Mouse (Mus musculus): ENCODE results near the gene Pitx1. TPM values are rescaled to one million over a fixed set of nuclear protein-coding genes. Genes with fewer than 3 reads are reported as not detected.

Gene Pitx1
- polyA plus RNA-seq, 1 experiment from 2014 or later: 1.2 TPM

DNA sequence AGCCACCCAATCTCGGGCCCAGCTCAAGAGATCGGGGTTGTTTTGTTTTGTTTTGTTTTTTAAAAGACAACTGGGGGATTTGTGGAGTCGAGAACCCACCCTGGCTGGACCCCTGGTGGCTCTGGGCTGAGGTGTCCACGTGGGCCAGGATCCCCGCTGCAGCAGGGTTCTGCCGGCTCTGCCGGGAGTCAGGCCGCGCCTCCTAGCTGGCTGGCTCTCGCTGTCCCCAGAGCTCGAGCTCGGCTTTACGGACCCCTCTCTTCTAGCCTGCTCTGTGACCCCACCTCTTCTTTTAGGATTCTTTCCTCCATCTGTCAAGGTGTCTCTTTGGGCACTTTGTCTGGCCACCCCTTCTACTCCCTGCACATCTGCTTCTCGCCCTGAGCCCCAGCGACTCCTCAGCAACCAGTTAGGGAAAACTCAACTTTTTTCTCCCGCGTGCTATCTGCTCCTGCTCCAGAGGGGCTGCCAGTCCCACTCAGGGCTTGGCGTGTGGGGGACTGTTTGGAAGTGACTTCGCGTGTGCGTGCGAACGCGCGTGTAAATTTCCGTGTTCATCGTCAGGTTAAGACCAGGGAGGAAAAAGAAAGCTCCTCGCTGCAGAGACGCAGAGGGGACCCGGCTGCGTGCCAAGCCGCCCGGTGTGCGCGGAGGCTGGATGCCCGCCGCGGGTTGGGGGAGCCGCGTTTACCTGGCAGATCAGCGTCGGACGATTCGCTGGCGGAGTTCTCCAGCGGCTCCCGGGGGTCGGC, 5.7 kb downstream of the Pitx1 start:
- Histone ChIP-seq H3K4me3 (peak overlapping the region; percentile 29), H3K27me3 (peaks cover 95% of the 10 kb centered on the region), H3K4me2 (peak overlapping the region; percentile 51), H3K9me3 (no peaks in the 10 kb centered on the region), H3K36me3 (no peaks in the 10 kb centered on the region), H3K27ac (no peak overlapping the region), H3K9ac (no peak overlapping the region), H3K4me1 (peaks cover 33% of the 10 kb centered on the region)
- under 1% methylated on average over 48 of the region's 48 CpGs for WGBS
- ATAC-seq (ENCODE audit: borderline replicate concordance, extremely low read depth, low FRiP score, low TSS enrichment): no peak

DNA sequence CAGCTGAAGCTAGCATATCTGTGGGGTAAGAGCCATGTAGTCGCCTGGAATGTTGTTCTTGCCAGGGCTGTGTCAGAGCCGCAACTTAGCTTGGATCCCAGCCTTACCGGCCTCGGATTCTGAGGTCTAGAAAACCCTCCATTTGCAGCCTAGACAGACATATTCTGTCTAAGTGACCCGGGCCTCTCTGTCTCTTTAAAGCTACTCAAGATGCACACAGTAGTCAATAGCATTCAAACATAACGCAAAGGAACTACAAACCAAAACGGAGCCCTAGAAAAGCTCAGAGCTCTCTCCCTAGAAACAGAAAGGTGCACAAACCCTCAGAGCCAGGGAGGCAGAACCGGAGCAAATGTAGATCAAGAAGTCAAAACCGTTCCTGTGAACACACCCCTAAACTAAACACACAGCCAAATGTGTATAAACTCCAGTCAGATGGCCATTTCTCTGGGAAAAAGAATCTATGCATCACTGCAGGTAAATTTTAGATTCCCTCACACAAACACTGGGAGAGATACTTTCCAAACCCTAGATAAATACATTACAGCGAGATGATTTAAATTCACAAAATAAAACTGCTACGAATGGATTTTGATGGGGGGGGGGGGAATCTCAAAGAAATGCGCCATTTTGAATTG, 6.9 kb downstream of the Pitx1 start:
- peaks cover 34% of the 10 kb centered on the region for H3K4me1 ChIP-seq
- 15% methylated on average over 12 of the region's 12 CpGs for WGBS
- no peak overlapping the region for H3K4me3 ChIP-seq
- no peak overlapping the region for H3K27ac ChIP-seq
- no peak for ATAC-seq (ENCODE audit: borderline replicate concordance, extremely low read depth, low FRiP score, low TSS enrichment)
- H3K9me3 ChIP-seq: no peaks in the 10 kb centered on the region
- H3K4me2 ChIP-seq: no peak overlapping the region
- no peak overlapping the region for H3K9ac ChIP-seq
- H3K36me3 ChIP-seq: no peaks in the 10 kb centered on the region
- H3K27me3 ChIP-seq: peaks cover 95% of the 10 kb centered on the region

DNA sequence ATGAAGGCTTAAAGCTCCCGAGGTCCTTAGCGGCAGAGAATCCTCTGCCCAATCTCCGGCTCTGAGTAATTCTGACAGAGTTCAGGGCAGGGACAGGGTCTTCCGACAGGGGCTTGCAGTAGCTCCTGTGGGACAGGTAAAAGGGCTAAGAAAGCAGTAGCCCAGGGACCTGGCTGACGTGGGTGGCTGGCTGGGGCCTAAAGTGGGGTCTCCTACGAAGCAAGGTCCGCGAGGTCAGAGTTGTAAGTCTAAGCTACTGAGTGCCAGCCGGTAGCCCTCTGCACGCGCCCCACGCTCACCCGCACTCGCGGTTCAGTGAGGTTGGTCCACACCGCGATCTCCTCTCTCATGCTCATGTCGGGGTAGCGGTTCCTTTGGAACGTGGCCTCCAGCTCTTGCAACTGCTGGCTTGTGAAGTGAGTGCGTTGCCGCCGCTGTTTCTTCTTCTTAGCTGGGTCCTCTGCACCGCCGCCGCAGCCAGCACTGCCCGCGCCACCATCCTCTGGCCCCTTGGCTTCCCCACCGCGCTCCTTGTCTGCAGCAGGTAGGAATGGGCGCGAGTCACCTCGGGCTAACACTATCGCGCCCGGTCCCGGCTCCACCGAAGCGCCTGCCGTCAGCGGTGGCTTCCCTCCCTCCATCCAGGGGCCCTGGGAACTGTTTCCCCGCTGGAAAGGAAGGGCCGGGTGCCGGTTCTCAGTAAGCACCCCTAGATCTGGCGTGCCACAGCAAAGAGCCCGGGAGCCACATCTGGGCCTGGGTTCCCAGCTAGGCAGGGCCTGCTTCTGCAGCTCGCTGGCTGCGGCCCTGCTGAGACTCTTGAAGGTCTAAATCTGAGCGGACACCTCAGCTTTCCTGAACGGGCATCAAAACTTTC, 7.6 kb downstream of the Pitx1 start:
- Histone ChIP-seq H3K27ac (no peak overlapping the region), H3K4me3 (no peak overlapping the region), H3K9me3 (no peaks in the 10 kb centered on the region), H3K27me3 (peaks cover 95% of the 10 kb centered on the region), H3K4me1 (peaks cover 34% of the 10 kb centered on the region), H3K4me2 (no peak overlapping the region), H3K9ac (no peak overlapping the region), H3K36me3 (no peaks in the 10 kb centered on the region)
- ATAC-seq (ENCODE audit: borderline replicate concordance, extremely low read depth, low FRiP score, low TSS enrichment): no peak
- WGBS: 3% methylated on average over 50 of the region's 50 CpGs

DNA sequence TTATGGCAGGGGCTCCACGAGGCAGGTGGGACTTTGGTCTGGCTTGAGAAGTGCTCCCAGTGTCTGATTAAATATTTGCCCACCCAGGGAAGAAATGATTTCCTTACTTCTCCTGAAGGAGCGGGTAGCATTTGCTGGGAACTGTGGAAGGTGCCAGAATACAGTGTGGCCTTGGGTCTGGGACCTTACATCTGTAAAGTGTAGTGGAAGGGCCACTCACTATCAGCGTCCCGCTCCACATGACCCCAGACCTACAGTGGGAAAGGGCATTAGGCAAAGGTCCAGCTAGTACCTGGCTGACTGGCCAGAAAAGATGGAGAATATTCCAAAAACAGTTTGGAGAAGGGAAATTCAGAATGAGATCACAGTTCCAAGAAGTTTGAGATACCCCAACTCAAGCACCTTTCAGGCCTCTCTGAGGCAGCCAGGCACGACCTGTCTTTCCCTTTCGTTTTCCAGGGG, 8.3 kb downstream of the Pitx1 start:
- 9% methylated on average over 6 of the region's 6 CpGs for WGBS
- Histone ChIP-seq H3K36me3 (no peaks in the 10 kb centered on the region), H3K27me3 (peaks cover 95% of the 10 kb centered on the region), H3K27ac (no peak overlapping the region), H3K4me3 (no peak overlapping the region), H3K9me3 (no peaks in the 10 kb centered on the region), H3K4me2 (no peak overlapping the region), H3K9ac (no peak overlapping the region), H3K4me1 (peaks cover 34% of the 10 kb centered on the region)
- ATAC-seq (ENCODE audit: borderline replicate concordance, extremely low read depth, low FRiP score, low TSS enrichment): no peak

DNA sequence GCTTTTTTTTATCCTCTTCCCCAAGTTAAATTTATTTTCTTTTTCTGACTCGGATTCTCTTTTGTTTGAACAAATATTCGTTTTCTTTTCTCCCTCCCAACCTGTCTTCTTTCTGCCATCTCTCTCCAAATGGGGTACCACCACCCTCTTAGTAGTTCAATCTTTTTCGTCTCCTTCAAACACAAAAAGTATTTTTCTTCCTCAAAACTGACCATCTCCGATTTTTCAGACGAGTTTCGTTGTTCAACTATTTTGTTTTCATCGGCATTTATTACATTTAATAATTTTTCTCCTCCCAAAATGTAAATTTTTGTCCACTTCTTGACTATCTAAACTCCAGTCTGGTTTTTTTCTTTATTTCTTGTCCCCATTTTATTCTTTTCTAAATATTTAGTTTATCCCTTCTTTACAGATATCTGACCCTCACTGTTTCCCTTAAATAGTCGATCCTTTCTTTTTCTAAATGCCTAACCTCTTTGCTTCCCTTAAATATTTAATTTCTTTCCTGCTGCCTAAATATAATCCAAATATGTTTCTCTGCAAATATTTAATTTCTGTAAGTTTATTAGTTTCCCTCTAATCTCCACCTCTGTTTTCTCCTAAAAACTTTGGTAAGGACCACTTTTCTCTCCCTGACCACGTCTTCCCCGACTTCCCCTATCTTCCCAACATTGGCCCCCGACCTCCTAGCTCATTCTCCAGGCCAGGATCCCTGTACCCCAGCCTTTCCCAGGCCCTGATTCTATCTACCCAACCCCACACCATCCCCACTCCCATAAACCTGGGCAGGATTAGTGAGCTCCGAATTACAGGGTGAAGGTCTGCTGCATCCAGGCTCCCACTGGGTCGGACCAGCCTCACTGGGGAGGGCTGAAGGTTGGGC, 9.0 kb downstream of the Pitx1 start:
- Histone ChIP-seq H3K27ac (no peak overlapping the region), H3K27me3 (peaks cover 95% of the 10 kb centered on the region), H3K4me3 (no peak overlapping the region), H3K36me3 (no peaks in the 10 kb centered on the region), H3K9ac (no peak overlapping the region), H3K4me2 (no peak overlapping the region), H3K9me3 (no peaks in the 10 kb centered on the region), H3K4me1 (peaks cover 34% of the 10 kb centered on the region)
- WGBS: 6% methylated on average over 13 of the region's 13 CpGs
- ATAC-seq (ENCODE audit: borderline replicate concordance, extremely low read depth, low FRiP score, low TSS enrichment): no peak

DNA sequence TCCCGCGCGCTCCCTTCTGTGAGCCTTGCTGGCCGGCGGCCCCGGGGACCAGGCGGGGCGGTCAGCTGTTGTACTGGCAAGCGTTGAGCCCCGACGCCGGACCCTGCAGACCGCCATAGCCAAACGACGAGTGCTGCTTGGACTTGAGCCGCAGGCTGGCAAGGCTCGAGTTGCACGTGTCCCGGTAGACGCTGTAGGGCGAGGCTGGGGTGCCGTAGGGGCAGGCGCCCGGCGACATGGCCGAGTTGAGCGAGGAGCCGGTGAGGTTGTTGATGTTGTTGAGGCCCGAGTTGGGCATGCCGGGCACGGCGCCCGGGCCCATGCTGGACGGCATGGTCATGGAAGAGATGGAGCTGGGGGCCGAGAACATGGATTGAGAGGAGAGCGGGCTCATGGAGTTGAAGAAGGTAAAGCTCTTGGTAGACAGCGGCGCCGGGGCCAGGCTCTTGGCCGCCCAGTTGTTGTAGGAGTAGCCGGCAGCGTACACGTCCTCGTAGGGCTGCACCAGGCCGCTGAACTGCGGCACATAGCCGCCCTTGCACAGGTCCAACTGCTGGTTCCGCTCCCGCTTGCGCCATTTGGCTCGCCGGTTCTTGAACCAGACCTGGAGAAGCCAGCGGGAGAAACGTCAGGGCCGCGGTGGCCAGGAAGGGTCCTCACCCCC, 9.9 kb downstream of the Pitx1 start:
- no peak overlapping the region for H3K9ac ChIP-seq
- peak overlapping the region; percentile 22; the same call in 1 of the 2 replicates for H3K4me2 ChIP-seq
- 0 out of 2 replicates have a peak, but pooled peaks have one; percentile 11 for ATAC-seq (ENCODE audit: borderline replicate concordance, extremely low read depth, low FRiP score, low TSS enrichment)
- no peaks in the 10 kb centered on the region for H3K9me3 ChIP-seq
- H3K4me3 ChIP-seq: peak overlapping the region; percentile 5; the same call in 1 of the 2 replicates
- no peaks in the 10 kb centered on the region for H3K36me3 ChIP-seq
- peaks cover 28% of the 10 kb centered on the region for H3K4me1 ChIP-seq
- no peak overlapping the region for H3K27ac ChIP-seq
- WGBS: 3% methylated on average over 56 of the region's 56 CpGs
- H3K27me3 ChIP-seq: peaks cover 94% of the 10 kb centered on the region

DNA sequence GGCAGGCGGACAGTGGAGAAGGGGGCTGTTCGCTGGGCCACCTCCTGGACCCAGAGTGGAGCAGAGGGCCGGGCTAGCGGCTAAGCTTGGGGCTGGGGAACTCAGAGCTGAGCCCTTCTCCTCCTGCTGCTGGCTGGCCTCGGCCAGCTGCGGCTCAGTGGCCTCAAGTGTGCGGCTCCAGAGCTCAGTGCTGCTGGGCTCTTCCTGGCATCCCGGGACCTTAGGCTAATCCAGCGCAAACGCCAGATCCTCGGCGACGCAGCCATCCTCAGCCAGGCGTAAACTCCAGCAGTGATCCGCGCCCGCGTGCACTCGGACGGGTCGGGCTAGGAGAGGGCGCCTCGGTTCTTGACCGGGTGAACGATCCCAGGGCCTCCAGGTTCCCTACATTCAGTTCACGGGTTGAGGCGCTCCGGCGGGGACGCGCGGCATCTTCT, 10.7 kb downstream of the Pitx1 start:
- no peak for ATAC-seq (ENCODE audit: borderline replicate concordance, extremely low read depth, low FRiP score, low TSS enrichment)
- H3K4me2 ChIP-seq: no peak overlapping the region; the same call in 1 of the 2 replicates
- WGBS: 3% methylated on average over 32 of the region's 32 CpGs

DNA sequence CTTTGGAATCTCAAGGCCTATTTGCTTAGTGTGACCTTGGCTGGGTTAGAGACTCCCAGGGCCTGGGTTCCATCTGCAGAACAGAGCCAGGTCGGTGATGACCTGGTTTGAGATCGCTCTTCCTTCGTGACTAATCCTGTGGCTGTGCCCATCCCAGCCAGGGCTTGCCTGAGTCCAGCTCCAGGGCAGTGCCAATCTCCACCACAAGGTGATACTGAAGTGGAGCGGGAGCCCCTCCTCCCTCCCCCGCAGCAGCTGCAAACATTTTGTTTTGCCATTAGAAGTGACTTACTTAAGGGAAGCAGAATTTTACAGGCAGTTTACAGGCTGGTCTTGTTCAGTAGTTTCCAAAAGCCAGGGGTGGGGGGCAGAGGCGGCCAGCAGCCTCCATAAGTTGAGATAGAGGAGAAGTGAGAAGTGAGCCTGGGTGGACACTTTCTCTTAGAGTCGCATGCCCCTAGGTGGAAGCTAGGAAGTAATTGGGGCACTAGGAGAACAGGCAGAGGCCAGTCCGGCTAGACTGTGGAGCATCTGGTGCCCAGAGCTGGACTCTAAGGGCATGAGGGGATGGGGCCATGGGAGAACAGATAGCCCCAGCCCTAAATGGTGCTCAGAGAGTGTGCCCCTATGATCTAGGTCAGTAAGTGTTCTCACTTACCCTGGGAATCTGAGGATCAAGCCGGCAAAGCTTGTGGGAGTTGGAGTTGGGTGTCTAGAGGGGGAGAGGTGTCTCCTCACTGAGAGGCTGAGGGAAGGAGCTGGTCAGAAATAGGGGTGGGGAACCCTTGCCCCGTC, 11.6 kb downstream of the Pitx1 start:
- WGBS: 15% methylated on average over 10 of the region's 10 CpGs
- peaks cover 85% of the 10 kb centered on the region for H3K27me3 ChIP-seq
- H3K4me2 ChIP-seq: no peak overlapping the region

More for the DNA sequence above, 10.7 kb downstream of the Pitx1 start:
- H3K4me1 ChIP-seq: peaks cover 19% of the 10 kb centered on the region
- no peak overlapping the region for H3K27ac ChIP-seq
- no peaks in the 10 kb centered on the region for H3K36me3 ChIP-seq
- H3K9me3 ChIP-seq: no peaks in the 10 kb centered on the region
- no peak overlapping the region for H3K9ac ChIP-seq
- H3K4me3 ChIP-seq: no peak overlapping the region
- peaks cover 93% of the 10 kb centered on the region for H3K27me3 ChIP-seq

DNA sequence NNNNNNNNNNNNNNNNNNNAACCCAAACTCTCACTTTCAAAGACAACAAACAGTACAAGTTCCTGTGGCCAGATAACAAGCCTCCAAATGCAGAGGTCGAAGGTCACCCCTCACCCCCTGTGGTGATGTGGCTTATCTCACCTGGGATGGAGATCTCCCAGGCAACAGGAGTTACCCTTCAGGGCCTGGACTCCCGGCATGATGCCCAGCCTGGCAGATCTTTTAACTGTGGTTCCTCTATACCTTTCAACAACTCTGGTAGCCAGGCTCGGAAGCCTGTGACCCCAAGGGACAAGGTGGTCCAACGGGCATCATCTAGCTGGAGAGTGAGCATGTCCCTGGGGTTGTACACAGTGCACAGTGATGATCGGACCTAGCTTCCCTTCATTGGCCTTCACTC, 13.5 kb downstream of the Pitx1 start:
- Histone ChIP-seq H3K27me3 (peaks cover 74% of the 10 kb centered on the region), H3K36me3 (no peaks in the 10 kb centered on the region), H3K9ac (no peak overlapping the region), H3K9me3 (no peaks in the 10 kb centered on the region), H3K4me3 (no peak overlapping the region), H3K4me1 (peaks cover 9% of the 10 kb centered on the region), H3K27ac (no peak overlapping the region), H3K4me2 (no peak overlapping the region)
- WGBS: 57% methylated on average over 5 of the region's 5 CpGs
- no peak for ATAC-seq (ENCODE audit: borderline replicate concordance, extremely low read depth, low FRiP score, low TSS enrichment)

More for the DNA sequence above, 11.6 kb downstream of the Pitx1 start:
- Histone ChIP-seq H3K9me3 (no peaks in the 10 kb centered on the region), H3K4me1 (peaks cover 14% of the 10 kb centered on the region), H3K27ac (no peak overlapping the region), H3K4me3 (no peak overlapping the region), H3K9ac (no peak overlapping the region), H3K36me3 (no peaks in the 10 kb centered on the region)
- ATAC-seq (ENCODE audit: borderline replicate concordance, extremely low read depth, low FRiP score, low TSS enrichment): no peak

DNA sequence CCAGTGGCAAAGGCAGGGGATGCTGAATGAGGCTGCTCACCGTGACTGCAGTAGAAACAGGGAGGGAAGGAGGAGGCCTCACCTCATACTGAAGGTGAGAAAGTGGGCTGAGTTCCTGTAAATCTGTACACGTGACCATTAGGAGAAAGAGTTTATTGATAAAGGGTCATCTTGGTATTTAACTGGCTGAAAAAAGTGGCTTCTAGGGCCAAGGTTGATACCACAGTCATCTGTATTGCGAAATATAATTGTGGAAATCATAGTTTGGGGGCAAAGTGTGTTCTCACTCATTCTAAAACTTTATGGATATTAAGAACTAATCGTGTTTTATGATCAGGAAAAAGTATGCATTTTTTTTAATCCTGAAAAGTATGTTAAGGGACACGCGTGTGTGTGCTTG, 21.2 kb downstream of the Pitx1 start:
- Histone ChIP-seq H3K4me1 (0 out of 2 replicates have a peak, but pooled peaks cover 3% of the 10 kb centered on the region), H3K9me3 (no peaks in the 10 kb centered on the region), H3K9ac (no peak overlapping the region), H3K27ac (no peak overlapping the region), H3K4me2 (no peak overlapping the region), H3K27me3 (peaks cover 8% of the 10 kb centered on the region), H3K36me3 (no peaks in the 10 kb centered on the region), H3K4me3 (no peak overlapping the region)
- no peak for ATAC-seq (ENCODE audit: borderline replicate concordance, extremely low read depth, low FRiP score, low TSS enrichment)
- WGBS: 79% methylated on average over 6 of the region's 6 CpGs
